Mouse (Mus musculus) cerebellum, postnatal 10 days (tissue): Measurements from ENCODE around the gene Gm2237.
"Not testable (repeated sequence)": the region's sequence is repeated elsewhere in the genome, so short reads cannot be mapped to it uniquely, and the experiment has no call there.

Source experiments
- DNase-seq, 2 experiments: peaks; one replicate each; pipeline ENCODE4 v3.0.0; 2021; ENCODE audit warnings: mixed read lengths in 2 of 2

The Gm2237 gene

GRCm38 (mm10) chr14:19584804-19585667 is at the start of gene Gm2237:
Gm2237 (minus strand) TSS chr14:19585135.
- peak; percentile 45 to 47 for DNase-seq

GRCm38 (mm10) chr14:19602481-19602880 is 17.5 kb upstream of the Gm2237 start, which contains the start of gene Gm5458:
Gm5458 (minus strand) TSS chr14:19602581.
- not testable (repeated sequence) for DNase-seq

DNA sequence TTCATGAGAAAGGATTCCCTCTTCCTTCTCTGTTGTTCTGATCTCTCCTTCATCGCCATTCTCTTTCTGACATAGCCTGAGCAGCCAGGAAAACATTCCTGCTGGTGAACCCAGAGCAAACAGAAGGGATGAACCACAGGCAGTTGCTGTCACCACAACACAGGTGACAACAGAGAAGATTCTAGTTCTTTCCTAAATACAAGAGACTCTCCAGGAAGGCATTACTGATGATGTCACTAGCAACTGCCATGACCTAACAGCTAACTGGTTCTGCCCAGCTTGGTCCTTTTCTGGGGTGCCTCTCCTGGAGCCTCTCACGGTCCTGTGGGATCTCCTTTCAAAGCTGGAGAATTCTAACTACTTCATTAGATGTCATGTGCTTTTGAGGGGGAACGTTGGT is 35.1 kb downstream of the Gm2237 start, which contains the start of gene Gm2244:
Gene Gm2244 (minus strand): TSS at position 101 of the 400 bp plus-strand sequence.
- not testable (repeated sequence) for DNase-seq
